Mouse (Mus musculus) liver, embryonic 14.5 days (tissue): ENCODE measurements around the gene Kcp.

ENCODE experiments used
- CTCF ChIP-seq: IDR thresholded peaks from 2 replicates; pipeline ENCODE4 v1.5.1; 2016; ENCODE audit warnings: antibody characterized with exemption, low read depth, control low read depth
- EP300 ChIP-seq: IDR thresholded peaks from 2 replicates; pipeline ENCODE4 v1.6.1; 2016; ENCODE audit warnings: antibody characterized with exemption, low read depth

- TF ChIP-seq EP300 (no peak), CTCF (no peak)
Observed at GRCm38 (mm10) chr6:29471137-29471536, 36.6 kb downstream of the Kcp start, which contains the start of gene Atp6v1fnb.
